Mouse (Mus musculus): ENCODE measurements around the gene Pald1.
A peak's percentile ranks its signal among the peaks of the same experiment; 100 is the strongest.

Gene Pald1

DNA sequence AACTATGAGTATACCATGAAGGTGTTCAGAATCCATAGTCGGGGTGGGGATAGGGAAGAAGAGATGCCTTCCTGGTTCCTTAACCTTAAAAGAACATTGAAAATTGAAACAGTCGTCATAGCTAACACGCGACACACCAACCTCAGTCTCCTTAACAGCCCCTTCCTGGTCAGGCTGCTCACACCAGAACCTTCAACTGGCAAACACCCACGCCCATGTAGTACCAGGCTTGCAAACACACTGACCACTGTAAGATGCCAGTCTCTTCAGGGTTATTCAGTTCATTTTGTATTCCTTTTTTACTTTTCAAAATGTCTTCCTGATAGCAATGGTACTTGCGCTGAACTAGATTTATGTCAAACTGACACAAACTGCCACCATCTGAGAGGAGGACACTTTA, 106.3 kb downstream of the Pald1 start:
- DNase-seq (ENCODE audit: low spot score), result no peak

DNA sequence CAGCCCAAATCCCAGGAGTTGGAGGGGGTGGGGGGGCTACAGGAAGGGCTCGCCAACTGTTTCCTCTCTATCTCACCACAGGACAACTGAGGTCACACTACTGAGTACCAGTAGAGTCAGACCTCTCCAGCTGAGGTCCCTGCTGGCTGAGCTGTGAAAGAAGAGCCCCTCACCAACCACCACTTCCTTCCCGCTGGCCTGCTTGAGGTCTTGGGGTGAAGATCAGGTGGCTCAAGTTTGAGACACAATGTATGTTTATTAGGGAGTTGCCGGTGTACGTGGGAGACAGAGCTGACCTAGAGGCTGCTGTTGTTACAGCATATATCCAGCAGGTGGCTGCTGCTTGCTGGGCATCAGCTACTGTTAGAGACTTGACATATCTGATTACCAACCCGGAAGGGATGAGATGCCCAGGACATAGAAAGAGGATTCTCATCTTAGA, 107.6 kb downstream of the Pald1 start:
- DNase-seq (ENCODE audit: low spot score), result peak; percentile 83

DNA sequence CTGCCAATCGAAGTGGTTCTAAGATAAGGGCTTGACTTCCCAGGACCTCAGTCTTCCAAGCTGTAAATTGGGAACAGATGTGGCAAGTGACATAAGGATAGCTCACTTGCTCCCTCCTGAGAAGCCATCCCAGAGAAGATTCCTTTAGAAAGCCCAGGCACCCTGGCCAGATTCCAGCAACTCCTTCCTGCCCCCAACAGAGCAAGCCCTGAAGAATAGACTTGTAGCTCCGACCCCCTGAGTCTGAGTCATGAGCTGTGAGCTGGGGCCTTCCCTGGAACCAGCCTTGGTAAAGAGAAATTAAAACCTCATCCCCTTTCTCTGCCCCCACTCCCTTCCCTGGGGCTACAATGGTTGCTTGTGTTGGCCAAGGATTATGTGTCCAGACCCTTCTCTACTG, 108.8 kb downstream of the Pald1 start:
- DNase-seq (ENCODE audit: low spot score), result no peak

DNA sequence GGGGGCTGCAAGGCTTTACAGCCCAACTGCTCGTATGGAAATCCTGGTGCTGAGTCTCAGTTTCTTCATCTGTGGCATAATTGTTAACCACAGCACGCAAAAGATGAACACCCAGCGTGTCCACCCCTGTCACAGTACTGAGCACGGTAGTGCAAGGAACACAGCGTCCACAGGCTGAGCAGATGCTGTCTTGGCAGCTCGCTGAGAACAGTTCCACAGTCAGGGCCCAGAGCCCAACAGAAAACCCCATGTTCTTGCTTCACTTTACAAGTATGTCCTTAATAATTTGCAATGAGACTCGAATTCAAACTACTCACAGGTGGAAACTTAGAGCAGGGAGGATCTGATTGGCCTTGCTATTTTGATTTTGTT, 109.5 kb downstream of the Pald1 start:
- DNase-seq (ENCODE audit: low spot score), result no peak

DNA sequence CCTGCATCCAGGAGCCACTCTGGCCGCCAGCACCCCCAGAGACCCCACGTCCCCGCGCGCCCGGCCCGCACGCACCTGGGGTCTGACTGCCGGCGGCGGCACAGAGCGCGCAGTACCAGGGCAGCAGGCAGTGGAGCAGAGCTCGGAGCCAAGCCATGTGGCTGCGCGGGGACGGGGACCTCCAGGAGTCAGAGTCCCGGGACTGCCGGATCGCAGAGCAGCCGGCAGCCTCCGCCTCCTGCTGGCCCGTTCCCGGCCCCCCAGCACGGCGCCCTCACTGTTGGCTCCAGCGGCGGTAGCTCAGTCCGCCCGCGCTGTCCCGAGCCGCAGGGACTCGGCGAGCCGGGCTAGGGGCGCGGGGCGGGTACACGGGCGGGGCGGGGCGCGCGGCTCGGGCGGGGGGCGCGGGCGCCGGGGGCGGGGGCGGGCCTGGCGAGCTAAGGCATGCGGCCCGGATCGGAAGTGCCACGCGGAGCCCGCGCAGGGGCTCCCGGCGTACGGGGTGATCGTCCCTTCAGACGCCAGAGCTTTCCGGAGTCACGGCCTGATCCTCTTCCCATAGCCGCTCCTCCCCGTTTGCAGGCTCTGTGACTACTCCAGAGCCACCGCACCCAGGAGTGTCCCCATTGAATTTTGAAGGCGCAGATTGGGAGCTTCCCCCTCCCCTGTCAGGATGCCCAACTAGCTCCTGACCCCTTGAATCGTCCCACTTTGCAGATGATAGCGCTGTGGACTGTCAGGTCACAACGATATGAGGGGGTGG, 110.1 kb downstream of the Pald1 start, which contains the start of gene Adamts14:
Gene Adamts14, minus strand, starts transcription at position 358 of the 763 bp plus-strand sequence.
- peak; percentile 59 for DNase-seq (ENCODE audit: low spot score)

DNA sequence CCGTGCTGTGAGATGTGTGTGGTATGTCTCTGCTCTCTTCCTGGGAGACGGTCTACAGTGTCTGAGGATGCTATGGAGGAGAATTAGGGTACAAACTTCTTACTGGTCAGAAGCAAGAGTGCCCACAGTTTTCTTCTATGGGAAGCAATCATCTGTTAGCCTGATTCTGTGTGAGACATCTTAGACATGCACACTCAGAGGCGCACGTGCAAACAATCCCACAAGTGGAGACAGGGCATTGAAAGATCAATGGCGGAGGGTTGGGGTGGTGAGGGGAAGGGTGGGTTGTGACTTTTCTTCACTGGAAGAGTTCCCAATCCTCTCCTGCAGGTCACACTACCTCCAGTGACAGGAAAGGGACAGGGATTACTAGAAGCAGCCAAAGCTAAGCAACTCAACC, 110.7 kb downstream of the Pald1 start:
- no peak for DNase-seq (ENCODE audit: low spot score)

DNA sequence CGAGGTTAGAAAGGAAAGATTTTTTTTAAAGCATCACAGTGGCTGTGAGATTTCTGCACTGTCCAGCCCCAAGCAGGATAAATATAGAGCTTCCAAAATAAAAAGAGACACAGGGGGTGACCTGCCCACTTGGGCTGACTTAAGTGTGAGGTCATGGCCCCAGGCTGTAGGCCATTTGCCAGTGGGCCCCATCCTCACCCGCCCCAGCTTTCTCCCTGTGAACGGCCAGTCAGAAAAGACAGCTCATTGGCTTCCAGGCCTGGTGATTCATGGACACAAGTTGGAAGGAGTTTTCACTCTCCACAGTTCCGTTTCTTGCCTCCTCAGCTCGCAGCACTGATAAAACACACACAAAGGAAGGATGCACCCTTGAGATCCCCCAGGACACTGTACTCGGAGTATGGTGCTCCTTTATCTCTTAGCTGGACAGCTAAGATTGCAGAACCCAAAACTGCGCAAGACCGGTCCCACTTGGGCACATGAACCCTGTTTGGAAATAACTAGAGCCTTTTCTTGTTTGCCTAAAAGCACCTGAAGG, 111.2 kb downstream of the Pald1 start:
- no peak for DNase-seq (ENCODE audit: low spot score)

All from embryo, embryonic 10.5 days (tissue).